Mouse (Mus musculus) layer of hippocampus, adult 18-20 months (tissue): ENCODE measurements around the gene Fam53b. TPM values are rescaled to one million over a fixed set of nuclear protein-coding genes. Genes with fewer than 3 reads are reported as not detected.

ENCODE experiments used
- DNase-seq, 2 experiments: peaks; one replicate each; pipeline ENCODE4 v3.0.0; 2022; ENCODE audit warnings: low spot score in 2 of 2
- total RNA-seq, 2 experiments: library from RNA; stranded (reverse); gene quantifications; 2 replicates each; pipeline ENCODE4 v1.2.3; 2021

The Fam53b gene
- total RNA-seq, 2 experiments from 2014 or later = 50.6 to 51.7 TPM

DNA sequence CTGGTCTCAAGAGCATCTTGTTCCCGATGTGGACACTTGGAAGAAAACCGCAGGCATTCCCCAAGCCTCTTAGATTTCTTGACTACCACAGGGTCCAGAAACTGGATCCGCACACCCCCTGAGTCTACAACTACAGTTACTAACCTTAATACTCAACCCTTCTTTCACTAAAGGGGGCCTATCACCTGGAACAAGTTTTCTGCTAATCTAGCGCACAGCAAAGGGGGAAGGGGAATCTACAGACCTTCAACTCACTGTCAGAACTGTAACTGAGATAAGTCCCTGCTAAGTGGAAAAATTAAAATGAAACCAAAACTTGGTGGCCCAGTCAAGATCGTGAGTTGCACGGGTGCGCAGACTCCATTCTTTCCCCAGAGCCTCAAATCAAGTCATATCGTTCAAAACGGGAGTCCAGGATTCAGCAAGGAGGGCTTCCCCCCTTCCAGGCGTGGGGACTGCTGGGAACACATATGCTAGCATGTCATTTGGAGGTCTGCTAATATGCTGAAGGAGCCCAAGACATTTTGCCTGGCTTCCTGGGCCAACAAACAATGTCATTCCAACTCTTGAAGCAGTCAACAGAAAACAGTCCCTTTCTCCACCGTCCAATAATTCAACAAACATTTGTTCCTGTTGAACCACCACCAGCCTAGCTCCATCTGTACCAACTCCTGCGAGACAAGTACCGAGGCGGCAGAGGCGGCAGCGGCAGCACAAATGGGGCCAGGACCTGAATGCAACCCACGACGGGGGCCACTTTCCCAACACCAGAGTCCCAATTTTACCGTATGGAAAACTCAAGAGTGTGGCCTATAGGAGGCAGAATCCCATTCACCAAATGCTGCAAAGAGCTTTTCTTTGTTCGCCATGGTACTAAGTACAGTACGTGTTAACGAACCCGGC is 1.7 kb downstream of the Fam53b start:
- DNase-seq = peak; percentile 58 to 76

DNA sequence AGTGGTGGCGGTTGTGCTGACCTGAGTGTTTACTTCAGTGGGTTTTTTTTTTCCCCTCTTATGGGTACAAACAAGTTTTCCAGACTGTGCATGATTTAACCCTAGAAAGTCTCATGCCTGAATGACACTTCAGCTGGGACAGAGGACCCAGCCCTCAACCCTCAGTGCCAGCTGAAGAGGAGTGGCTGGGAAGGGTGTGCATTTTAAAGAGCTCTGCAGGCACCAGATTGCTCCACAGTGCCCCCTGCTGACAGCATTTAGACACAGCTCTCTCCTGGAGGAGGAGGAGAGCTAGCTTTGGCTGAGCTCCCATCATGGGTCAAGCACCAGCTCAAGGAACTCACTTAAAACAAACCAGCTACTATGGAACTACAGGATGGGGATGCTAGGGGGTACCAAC is 2.8 kb downstream of the Fam53b start:
- DNase-seq = peak; percentile 83 to 95

DNA sequence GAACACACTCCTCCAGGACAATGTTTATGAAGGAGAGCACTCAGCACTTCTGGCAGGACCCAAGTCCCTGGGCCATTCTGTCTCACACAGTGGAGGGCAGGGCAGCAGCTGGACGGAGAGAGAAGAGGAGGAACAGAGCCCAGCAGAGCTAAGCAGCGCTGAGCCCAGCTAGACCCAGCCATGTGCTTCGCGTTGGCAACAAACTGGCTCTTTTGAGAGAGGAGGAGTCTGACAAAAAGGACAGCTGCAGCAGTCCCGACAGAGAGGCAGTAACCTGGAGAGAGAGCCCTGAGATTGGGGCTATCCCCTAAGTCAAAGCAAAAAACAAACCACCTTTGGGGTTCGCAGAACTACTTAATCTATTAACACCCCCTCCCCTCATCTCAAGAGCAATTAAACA is 3.3 kb downstream of the Fam53b start:
- peak in 1 of 2 experiments; percentile 72 for DNase-seq

DNA sequence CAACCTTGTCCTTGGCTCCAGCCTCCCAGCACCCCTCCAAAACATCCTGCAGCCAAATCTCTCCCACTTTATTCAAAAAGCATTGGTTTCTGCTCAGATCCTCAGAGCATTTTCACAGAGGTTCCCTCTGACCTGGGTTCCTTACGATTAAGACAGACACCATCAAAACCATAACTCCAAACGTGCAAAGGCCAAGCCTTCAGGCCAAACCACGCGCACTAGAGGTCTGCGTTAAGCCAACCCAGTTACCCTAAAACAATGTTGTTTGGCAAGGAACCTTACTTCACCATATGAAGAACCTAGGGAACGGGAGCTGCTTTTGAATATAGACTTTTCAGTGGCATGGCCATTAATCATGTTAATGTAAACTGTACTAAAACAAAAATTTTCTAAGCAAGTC is 4.0 kb downstream of the Fam53b start:
- DNase-seq = no peak

DNA sequence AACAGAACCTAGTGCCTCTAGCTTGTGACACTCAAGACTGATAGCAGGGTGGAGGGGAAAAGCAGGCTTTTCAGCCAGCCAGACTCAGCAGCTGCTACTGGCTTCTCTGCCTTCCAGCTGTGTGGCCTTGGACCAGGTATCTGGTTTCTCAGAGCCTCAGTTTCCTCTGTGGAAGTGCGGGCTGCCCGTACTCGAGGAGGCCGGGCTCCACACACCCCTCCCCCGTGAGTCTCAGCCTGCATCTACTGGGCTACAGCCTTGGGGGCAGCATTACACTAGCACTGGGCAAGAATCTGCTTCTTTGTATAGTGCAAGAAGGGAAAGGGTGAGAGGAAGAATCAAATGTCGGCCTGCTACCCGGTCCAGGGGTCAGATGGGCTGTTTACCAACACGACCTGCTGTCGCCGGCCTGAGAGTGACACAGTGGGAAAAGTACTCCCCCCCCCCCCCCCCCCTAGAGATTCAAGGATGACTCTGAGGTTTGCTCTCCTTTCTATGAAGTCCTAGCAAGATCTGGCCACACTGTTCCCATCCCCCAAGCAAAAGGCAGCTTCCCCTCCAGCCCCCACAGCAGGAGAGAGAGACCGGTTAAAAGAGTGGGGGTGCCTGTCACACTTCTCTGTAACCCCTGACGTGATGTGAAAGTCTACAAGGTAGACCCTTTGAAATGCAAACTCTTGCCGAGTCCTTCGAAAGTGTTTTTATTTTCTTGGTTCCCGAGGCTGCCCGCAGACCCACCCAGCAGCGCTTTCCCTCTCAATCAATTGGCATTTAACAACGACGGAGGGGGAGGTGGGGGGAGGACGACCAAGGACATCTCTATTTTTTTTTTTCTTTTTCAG is 4.6 kb downstream of the Fam53b start:
- peak in 1 of 2 experiments; percentile 40 for DNase-seq

DNA sequence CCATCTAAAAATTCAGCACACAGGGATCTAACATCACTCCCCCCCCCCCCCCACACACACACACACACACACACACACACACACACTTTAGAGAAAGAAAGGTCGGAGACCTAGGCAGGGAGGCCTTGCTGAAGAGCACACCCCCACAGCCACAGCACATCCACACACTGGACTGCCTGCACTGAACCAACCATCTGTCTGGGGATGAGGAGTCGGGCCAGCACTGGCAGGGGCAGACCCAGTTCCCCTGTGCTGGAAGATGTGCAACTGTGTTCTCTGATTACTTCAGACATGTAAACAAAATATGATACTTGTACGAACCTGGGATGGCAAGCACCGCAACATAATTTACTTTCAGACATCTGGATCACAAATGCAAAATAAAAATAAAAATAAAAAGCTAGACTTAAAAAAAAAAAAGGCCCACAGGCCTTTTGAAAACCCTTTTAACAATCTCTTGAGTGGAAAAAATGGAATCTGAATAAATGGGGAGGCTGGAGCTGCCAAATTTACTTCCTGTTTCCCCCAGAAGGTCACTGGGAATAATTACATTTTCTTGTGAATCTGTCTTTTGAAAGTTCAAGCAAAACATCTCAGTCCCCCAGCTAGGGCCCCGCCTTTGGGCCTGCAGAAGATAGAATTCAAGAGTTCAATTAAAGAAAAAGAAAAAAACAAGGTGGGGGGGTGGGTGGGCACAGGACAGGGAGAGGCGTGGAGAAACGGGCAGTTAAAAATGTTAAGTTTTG is 5.5 kb downstream of the Fam53b start:
- DNase-seq = peak in 1 of 2 experiments; percentile 23

DNA sequence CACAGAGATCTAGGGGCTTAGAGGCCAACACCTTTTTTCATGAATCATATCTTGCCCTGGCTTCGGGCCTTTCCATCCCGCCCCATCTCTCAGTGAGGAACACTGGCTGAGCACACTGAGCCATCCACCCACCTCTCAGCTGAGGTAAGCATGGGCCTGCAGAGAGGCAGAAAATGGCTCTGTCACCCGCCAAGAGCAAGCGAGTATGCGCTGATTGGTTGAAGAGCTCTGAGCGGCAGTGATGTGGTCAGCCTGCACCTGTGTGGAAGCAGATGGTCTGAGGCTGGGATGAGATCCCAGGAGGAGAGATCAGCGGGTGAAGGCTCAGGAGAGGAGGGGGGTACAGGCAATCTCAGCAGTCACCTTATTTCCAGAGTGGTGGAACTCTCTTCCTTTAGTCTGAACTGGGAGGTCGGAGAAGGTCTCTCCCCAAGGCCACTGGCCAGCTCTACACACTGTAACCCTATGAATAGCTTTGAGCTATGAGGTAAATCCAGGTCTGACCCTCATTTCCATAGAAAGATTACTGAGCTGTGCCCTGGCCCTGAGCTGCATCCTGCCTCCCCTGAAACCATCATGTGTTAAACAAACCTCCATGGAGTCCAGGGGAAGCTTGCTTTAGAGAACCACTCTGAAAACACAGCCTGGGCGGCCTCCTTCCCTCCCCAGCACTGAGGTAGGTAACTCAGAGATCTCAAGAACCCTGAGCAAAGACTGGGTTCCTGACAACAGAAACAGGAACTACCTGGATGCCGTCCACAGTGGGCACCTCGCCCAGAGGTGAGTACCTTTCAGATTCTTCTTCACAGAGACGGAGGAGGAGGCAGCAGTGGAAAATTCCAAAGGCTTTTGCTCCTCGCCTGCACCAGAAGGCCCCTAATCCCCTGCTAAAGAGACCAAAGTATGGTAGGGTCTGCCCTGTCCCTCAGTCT is 6.5 kb downstream of the Fam53b start:
- DNase-seq = peak in 1 of 2 experiments; percentile 47

DNA sequence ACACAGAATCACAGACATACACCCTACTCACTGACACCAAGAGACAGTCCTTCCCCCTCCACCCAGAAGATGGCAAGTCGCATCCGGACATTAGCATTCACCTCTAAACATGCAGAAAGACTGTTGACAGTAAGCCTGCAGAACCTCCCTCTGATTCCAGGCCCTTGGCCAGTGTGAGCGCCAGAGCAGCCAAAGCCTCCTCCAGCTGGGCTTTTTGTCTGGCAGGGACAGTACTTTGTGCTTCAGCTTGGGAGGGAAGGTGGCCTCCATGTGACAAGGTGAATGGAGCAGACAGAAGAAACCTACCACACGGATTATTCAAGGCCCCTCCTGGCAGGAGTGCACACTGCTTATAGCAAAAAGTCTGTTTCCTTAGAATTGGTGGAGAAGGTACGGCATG is 7.4 kb downstream of the Fam53b start:
- no peak for DNase-seq

DNA sequence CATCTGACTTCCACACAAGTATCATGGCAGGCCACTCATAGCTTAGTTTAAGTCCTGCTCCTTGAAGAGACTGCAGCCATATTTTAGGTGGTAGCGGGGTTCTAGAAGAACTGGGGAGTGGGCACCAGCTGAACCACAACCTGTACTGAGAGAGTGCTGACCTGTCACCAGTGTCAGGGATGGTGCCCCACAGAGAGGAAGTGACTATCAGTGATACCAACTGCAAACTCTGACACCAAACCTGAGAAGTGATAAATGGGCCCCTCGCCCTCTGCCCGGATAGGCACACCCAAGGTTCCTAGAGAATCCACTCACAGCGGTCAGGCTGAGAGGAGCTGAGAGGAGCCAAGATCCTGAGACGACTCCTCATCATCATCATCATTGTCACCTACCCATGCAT is 8.7 kb downstream of the Fam53b start:
- no peak for DNase-seq

DNA sequence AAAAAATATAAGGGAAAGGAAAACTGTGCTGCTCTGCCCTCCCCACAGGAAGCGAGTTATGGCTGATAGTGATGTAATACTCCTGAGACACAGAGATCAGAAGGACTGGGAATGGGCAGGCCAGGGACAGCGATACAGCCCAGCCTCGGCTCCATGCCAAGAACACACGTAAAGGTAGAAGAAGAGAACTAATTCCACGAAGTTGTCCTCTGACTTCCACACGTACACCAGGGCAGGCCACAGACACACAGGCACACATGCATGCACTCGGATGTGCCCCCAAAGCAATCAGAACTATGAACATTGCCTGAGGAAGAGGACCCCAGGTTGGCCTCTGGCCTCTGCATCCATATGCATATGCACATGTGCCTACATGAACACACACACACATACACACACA is 9.2 kb downstream of the Fam53b start:
- no peak for DNase-seq

DNA sequence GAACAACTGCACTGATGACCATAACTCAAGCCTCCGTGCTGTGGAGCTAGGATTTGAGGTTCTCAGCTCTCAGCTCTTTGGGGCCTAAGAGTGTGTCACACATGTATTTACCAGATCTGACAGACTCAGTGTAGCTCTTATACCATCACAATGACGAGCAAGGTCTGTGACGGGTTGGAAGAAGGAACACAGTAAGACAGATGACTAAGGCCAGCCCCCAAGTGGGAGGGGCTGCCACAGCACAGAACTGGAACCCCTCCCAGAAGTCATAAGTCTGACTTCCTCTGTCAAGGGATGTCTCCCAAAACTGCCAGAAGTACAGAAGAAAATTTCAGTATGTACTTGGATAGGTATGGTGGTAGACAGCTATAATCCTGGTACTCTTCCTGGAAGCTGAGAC is 9.7 kb downstream of the Fam53b start:
- no peak for DNase-seq

DNA sequence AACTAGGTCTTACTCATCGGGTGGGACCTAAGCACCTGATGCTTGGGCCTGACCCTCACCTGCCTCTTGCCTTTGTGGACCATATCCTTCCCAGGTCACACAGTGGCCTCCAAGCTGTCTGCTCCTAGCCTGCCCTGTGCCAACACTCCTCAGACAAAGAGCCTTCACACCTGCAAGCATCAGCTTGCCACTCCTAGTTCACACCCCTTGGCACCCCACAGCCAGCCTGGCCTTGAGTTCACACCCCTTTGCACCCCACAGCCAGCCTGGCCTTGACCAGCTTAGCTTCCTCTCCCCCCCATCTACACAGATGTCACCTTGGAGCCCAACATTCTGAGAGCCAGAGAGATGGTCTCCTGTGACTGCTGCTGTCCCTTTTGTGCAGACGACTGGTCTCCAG is 10.3 kb downstream of the Fam53b start:
- DNase-seq = no peak

DNA sequence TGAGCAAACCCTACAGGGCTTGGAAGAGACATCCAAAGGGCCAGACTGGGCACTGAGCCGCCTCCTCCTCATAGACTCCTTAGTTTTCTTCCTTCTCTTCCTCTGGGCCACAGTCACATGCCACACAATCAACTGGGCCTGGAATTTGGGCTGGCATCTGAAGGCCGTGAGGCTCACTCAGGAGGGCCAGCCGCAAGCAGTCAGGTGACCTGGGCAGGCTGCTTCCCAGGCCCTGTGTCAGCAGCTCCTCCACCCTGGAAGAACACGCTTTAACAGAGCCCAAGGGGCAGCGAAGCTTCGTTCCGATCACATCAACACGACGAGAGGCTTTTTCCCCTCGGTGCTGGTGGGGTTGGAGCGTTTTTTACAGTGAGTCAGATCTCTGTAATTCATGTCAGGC is 11.0 kb downstream of the Fam53b start:
- no peak for DNase-seq

DNA sequence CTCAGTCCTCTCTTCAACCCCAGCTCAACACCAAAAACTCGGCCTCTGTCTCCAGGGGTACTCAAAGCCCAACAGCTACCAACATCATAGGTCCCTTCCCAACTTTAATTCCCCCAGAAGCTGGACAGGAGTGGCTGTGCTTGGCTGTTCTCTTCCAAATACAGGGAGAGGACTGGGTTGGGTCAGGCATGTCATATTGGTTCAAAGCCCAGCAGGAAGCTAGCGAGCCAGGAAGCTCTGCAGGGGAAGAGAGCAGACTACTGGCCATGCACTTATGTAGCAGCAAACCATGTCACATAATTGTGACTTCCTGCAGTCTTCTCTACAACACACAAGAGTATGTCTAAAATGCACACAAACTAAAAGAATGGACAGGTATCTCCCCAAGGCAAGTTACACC is 11.6 kb downstream of the Fam53b start:
- DNase-seq = no peak

DNA sequence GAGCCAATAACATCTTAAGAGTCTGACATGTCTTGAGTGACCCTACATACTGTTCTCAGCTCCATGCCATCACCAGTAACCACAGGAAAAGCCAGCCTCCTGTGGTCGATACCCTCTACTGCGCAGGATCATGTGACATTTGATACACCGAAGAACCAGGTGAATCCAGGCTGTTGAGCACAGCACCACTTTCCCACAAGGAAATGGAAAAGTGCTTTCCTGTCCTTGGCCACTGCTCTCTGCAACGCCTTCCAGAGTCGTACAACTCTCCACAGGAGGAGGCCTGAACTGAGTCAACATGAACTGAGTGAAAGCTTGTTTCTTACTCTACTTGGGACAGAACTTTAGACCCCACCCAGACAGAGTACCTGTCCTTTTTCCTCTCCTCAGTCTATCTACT is 12.2 kb downstream of the Fam53b start:
- DNase-seq = no peak

DNA sequence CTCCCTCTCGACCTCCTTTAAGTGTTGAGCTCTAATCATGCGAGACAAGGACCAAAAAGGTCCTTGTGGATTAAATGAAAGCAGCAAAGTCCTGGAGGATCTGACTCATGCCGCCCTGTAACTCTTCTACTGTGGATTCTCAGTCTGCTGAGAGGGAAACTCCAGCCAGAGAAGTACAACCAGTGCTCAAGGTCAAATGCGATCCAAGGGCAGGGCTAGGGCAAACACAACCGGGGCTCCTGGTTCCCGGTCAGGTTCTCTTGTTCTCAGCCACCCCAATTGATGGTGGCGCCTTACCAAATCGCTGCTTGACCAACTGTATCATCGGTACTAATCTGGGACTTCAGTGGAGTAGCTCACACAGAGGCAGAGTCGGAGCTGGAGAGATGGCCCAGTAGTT is 12.8 kb downstream of the Fam53b start:
- no peak for DNase-seq

DNA sequence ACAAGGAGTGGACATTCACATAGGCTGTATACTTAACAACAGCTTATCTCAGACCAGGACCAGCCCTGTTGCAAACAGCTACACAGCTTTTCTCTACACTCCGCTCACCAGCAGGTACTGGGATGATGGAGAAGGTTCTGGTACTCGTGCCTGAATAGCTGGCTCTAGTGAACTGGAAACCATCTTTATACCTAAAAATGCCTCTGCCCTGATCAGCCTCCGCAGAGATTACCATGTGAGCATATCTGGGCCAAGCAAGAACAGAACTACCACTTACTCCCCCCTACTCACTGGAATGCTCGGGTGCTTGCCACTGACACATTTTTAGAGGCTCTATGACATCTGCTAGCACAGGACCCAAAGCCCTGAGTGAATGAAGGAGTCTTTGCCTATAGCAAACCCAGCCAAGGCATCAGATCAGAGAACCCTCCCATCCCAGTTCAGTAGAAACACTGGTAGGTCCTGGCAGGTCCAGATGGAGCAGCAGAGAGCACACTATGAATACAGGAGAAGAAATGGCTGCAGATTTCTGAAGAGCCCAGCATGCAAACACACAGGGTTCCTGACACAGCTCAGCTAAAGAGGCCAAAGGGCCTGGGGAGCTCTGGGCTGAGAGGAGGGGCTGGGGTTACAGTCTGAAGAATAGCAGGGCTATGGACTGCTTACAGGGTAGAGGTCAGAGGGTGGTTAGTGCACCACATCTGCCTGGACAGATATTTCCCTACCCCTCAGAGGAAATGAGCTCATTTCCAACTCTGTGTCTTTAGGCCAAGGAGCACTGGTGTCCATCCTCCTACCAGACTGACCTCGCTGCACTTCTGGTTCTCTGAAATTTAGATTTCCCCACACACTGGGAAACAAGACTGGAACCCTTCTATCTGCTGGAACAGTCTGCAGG is 14.3 kb downstream of the Fam53b start:
- DNase-seq = no peak

DNA sequence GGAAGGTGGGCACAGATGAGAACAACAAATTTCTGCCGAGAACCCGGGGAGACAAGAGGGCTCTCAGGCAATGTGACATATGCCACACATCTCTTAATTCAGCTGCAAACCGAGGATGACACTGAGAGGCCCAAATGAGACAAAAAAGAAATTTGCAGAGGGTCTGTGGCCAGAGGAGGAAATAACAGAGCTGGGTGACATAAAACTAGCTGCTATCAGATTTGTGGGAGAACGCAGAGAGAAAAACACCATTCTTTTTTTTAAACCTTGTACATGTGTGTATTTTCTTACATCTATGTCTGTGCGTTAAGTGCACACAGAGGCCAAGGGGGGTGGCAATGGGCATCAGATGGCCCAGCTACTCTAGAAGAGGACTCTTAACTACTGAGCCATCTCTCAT is 18.5 kb downstream of the Fam53b start:
- DNase-seq = no peak

DNA sequence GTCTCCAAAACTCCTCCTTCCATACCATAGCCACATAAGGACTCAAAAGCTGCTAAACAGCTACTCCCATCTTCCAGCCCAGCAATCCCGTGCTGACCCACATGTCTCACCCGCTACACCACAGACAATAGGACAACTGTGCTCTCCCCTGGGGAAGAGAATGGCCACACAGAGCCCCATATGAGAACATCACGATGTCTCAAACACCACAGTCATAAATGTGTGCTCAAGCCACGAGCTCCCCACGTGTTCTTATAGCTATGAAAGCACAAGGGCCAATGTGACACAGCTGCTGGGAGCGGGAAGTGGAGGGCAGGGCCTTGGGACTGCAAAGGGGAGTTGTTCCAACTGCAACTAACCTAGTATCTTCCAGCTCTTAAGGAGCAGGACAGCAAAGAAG is 20.2 kb downstream of the Fam53b start:
- DNase-seq = peak in 1 of 2 experiments; percentile 63
